Mouse (Mus musculus): Measurements from ENCODE around the gene Gnb4. TPM values are rescaled to one million over a fixed set of nuclear protein-coding genes. Genes with fewer than 3 reads are reported as not detected.

The Gnb4 gene
- polyA plus RNA-seq, 1 experiment = 16.0 TPM

DNA sequence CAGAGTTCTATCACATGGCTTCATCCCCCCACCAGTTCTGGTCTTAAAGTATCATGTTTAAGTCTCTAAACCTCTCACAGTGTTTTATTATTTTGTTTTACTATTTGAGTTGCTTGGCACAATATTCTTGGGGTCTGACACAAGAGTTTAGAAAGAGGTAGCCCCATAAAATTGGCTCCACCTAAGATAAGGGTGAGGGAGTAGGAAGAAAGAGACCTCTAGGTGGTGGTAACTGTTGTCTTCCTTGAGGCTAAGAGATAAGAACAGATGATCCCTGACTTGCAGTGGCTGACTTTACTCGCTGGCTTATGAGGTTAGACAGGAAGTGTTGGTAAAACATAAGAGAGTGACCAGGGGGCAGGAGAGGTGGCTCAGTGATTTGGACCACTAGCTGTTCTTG, 80.7 kb downstream of the Gnb4 start:
- Histone ChIP-seq H3K4me1 (ENCODE audit: control insufficient read depth, insufficient read depth, low read length) (peaks cover 14% of the 10 kb centered on the region), H3K27me3 (replicated peaks; ENCODE audit: control insufficient read depth, insufficient read depth, low read length) (no peaks in the 10 kb centered on the region), H3K27ac (ENCODE audit: insufficient read depth, low read depth, low read length) (no peak overlapping the region), H3K36me3 (ENCODE audit: control insufficient read depth, insufficient read depth, low read length) (peaks cover 13% of the 10 kb centered on the region), H3K4me3 (ENCODE audit: insufficient read depth, low read depth, low read length) (no peak overlapping the region)
- no peak for DNase-seq
- TF ChIP-seq CTCF (conservative IDR thresholded peaks at IDR 0.05; ENCODE audit: insufficient read depth, insufficient read length, low read depth, low read length) (no peak), POLR2A (IDR thresholded peaks at IDR 0.05; ENCODE audit: low read depth, low read length) (no peak)
- 65% methylated on average over 1 of the region's 1 CpGs for WGBS

Other genes starting within 250 kb of the Gnb4 start
- 7.9 and 10.2 TPM in 2 replicates for gene Pik3ca, start 218.9 kb downstream of the Gnb4 start, polyA plus RNA-seq (2012; rRNA removed)
- gene Kcnmb3, start 124.4 kb downstream of the Gnb4 start, polyA plus RNA-seq (2012; rRNA removed) = 0.05 TPM in 1 of 2 replicates, not detected in the other
- gene Zfp639, start 106.3 kb downstream of the Gnb4 start, polyA plus RNA-seq (2012; rRNA removed) = 19.6 and 20.2 TPM in 2 replicates
- gene Mfn1, start 87.1 kb downstream of the Gnb4 start, polyA plus RNA-seq (2012; rRNA removed) = 19.9 and 26.4 TPM in 2 replicates
- 15.4 and 17.8 TPM in 2 replicates for gene Actl6a, start 89.7 kb upstream of the Gnb4 start, polyA plus RNA-seq (2012; rRNA removed)
- gene Ndufb5, start 120.4 kb upstream of the Gnb4 start, polyA plus RNA-seq (2012; rRNA removed) = 450 and 540 TPM in 2 replicates
- gene Mrpl47, start 121.0 kb upstream of the Gnb4 start, polyA plus RNA-seq (2012; rRNA removed) = 3.7 and 4.4 TPM in 2 replicates
- gene Usp13, start 201.0 kb upstream of the Gnb4 start, polyA plus RNA-seq (2012; rRNA removed) = 0.48 and 1.2 TPM in 2 replicates

All from kidney, adult 2 months (tissue).